Mouse (Mus musculus) spleen, adult 2 months (tissue): ENCODE data around the gene Itga2b. TPM values are rescaled to one million over a fixed set of nuclear protein-coding genes. Genes with fewer than 3 reads are reported as not detected.
A peak's percentile ranks its signal among the peaks of the same experiment; 100 is the strongest.

Experiments used
- DNase-seq, 2 experiments: peaks; one replicate each; pipeline versions ENCODE4 v3.0.0 to v3.0.0-alpha.2; 2012 to 2021; ENCODE audit warnings: low spot score in 2 of 2, low read depth in 1 of 2
- H3K27ac ChIP-seq: fragments of 200-500 bp; 2 replicates; pipeline ENCODE4 v1.5.1; 2012; ENCODE audit warnings: low read length, inconsistent platforms; ENCODE audit not compliant: insufficient read depth
- H3K27me3 ChIP-seq: fragments of 200-500 bp; 2 replicates; pipeline ENCODE4 v1.6.1; 2012; ENCODE audit warnings: mild to moderate bottlenecking, moderate library complexity, low read length, inconsistent platforms; ENCODE audit not compliant: control insufficient read depth, insufficient read depth
- H3K36me3 ChIP-seq: fragments of 200-500 bp; 2 replicates; pipeline ENCODE4 v1.6.1; 2012; ENCODE audit warnings: mild to moderate bottlenecking, low read length, inconsistent platforms; ENCODE audit not compliant: control insufficient read depth, insufficient read depth
- H3K4me1 ChIP-seq: fragments of 200-500 bp; 2 replicates; pipeline ENCODE4 v1.6.1; 2011; ENCODE audit warnings: inconsistent platforms; ENCODE audit not compliant: control insufficient read depth, insufficient read depth, insufficient read length
- H3K4me3 ChIP-seq: fragments of 200-500 bp; 2 replicates; pipeline ENCODE4 v1.5.1; 2011; ENCODE audit warnings: mild to moderate bottlenecking, inconsistent platforms; ENCODE audit not compliant: insufficient read depth, insufficient read length; ENCODE audit errors: extremely low read depth
- CTCF ChIP-seq: fragments of 200-500 bp; IDR thresholded peaks from 2 replicates; pipeline ENCODE4 v1.5.1; 2011; ENCODE audit warnings: mild to moderate bottlenecking, inconsistent platforms; ENCODE audit not compliant: insufficient read depth, insufficient read length, insufficient replicate concordance; ENCODE audit errors: extremely low read depth
- POLR2A ChIP-seq: fragments of 200-500 bp; IDR thresholded peaks from 2 replicates; pipeline ENCODE4 v1.6.1; 2011; ENCODE audit warnings: low read depth, low read length, inconsistent platforms
- WGBS: fragments of 180-500 bp; shearing (Covaris S2); methylation state at CpG from one replicate; pipeline ENCODE4 v1.1.7; 2018; 5-methylcytosine and 5-hydroxymethylcytosine counted together
- polyA plus RNA-seq: library from polyadenylated mRNA; depleted of rRNA; stranded (reverse); fragments of >200 nt; gene quantifications from 2 replicates; pipeline ENCODE4 v1.2.3, GENCODE M21; 2012

The Itga2b gene
- polyA plus RNA-seq, 1 experiment: 60.8 TPM

- no peak for TF ChIP-seq POLR2A
- TF ChIP-seq CTCF: no peak
- Histone ChIP-seq H3K36me3 (no peaks in the 10 kb centered on the region), H3K27ac (no peak overlapping the region), H3K4me1 (peaks cover 13% of the 10 kb centered on the region; the same call in 1 of the 2 replicates), H3K4me3 (no peak overlapping the region), H3K27me3 (peaks cover 10% of the 10 kb centered on the region)
- WGBS: 91% methylated on average over 6 of the region's 6 CpGs
- DNase-seq: no peak
Measured at GRCm38 (mm10) chr11:102442089-102442488, 27.8 kb downstream of the Itga2b start.

DNA sequence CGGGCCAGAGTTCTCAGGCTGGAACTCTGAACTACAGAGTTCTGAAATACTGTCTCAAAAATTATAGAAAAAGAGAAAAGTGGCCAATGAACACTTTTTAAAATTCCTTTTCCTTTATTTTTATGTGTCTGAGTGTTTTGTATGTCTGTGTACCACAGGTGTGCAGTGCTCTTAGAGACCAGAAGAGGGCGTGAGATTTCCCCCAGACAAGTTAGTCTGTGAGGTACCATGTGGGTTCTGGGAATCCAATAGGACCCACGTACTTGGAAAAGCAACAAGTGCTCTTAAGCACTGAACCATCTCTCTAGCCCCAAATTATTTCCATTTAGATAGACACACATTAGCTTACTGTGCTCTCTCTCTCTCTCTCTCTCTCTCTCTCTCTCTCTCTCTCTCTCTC lies 28.5 kb downstream of the Itga2b start:
- Histone ChIP-seq H3K27me3 (peaks cover 4% of the 10 kb centered on the region), H3K36me3 (no peaks in the 10 kb centered on the region), H3K4me3 (no peak overlapping the region), H3K27ac (no peak overlapping the region), H3K4me1 (peaks cover 9% of the 10 kb centered on the region; the same call in 1 of the 2 replicates)
- WGBS: 87% methylated on average over 3 of the region's 3 CpGs
- no peak for DNase-seq
- TF ChIP-seq POLR2A (no peak), CTCF (no peak)

DNA sequence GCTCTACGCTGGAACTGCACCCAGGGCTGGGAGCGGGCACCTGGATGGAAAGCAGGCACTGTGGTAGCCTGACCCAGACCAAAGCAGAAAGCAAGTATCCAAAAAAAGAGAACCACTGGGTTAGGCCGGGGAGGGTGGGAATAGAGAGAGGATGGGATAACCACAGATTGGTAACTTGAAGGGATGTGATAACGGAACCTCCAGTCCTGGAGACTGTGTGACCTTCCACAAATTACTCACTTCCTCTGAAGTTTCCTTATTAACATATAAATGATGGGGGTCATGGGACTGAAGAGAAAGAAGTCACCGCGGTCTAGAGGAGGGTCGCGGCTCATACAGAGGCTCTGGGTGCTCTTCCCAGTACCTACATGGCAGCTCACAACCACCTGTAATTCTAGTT lies 29.7 kb downstream of the Itga2b start:
- Histone ChIP-seq H3K4me1 (peaks cover 9% of the 10 kb centered on the region; the same call in 1 of the 2 replicates), H3K27ac (no peak overlapping the region), H3K36me3 (peaks cover 6% of the 10 kb centered on the region; the same call in 1 of the 2 replicates), H3K4me3 (no peak overlapping the region), H3K27me3 (0 out of 2 replicates have a peak, but pooled peaks cover 2% of the 10 kb centered on the region)
- WGBS: 79% methylated on average over 8 of the region's 8 CpGs
- TF ChIP-seq POLR2A: no peak
- no peak for TF ChIP-seq CTCF
- DNase-seq: no peak

DNA sequence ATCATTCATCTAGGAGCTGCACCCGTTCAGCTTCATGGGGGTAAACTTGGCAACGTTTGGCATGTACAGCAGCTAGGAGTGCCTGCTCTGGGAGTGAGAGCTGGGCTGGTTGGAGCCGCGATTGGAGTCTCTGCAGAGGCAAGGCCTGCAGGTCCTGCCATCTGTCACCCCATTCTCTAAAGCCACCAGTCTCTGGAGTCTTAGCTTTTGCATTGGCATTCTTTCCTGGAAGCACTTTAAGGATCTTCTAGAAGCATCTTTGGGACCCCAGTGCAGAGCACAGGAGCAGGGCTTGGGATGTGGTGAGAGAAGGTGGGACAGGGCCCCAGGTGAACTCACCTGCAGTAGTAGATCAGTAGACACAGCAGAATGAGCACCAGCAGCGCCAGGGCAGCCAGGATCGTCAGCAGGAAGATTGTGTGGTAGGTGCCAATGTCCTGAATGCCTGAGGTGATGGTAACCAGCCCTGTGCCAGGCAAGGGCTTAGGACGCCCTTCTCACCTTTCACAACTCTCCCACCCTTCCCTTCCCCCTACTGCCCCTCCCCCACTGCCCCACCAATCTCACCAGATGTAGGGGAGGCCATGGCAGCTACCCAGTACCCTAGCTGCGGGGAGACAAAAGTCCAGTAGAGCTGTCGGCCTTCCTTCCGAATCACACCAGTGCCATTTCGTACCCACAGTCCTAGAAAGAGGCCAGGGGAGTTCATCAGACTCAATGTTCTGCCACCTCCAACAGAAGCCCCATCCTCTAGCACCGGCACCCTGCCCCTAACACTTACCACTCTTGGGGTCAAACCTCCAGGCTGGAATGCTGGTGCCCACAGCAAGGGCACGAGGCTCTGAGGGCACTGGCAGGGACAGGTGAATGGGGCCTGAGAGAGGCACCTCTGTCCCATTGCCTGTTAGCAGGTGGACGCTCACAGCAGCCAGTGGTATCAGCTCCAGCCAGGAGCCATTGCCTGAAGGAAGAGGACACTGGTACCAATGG lies 30.5 kb downstream of the Itga2b start:
- DNase-seq: no peak
- Histone ChIP-seq H3K4me1 (peaks cover 9% of the 10 kb centered on the region; the same call in 1 of the 2 replicates), H3K27me3 (0 out of 2 replicates have a peak, but pooled peaks cover 2% of the 10 kb centered on the region), H3K27ac (no peak overlapping the region), H3K4me3 (no peak overlapping the region), H3K36me3 (peaks cover 6% of the 10 kb centered on the region; the same call in 1 of the 2 replicates)
- WGBS: 89% methylated on average over 14 of the region's 14 CpGs
- no peak for TF ChIP-seq CTCF
- no peak for TF ChIP-seq POLR2A

GRCm38 (mm10) chr11:102438212-102439092 lies 31.5 kb downstream of the Itga2b start:
- peak in 1 of 2 experiments; percentile 63 for DNase-seq
- H3K4me1 ChIP-seq: peaks cover 12% of the 10 kb centered on the region; the same call in 1 of the 2 replicates
- peak overlapping the region; percentile 51; the same call in 1 of the 2 replicates for H3K4me3 ChIP-seq
- no peak for TF ChIP-seq POLR2A
- peak; percentile 72 for TF ChIP-seq CTCF
- peaks cover 6% of the 10 kb centered on the region; the same call in 1 of the 2 replicates for H3K36me3 ChIP-seq
- WGBS: 47% methylated on average over 77 of the region's 77 CpGs
- H3K27ac ChIP-seq: no peak overlapping the region
- H3K27me3 ChIP-seq: 0 out of 2 replicates have a peak, but pooled peaks cover 2% of the 10 kb centered on the region
